Mouse (Mus musculus) Patski (cell line): ENCODE data around the gene Tgfb1. TPM values are rescaled to one million over a fixed set of nuclear protein-coding genes. Genes with fewer than 3 reads are reported as not detected.

ENCODE experiments used
- ATAC-seq: fragments of 100-300 bp; one replicate; pipeline ENCODE4 v1.8.0; 2021
- CTCF ChIA-PET: fragments of 350-600 bp; sonication (Branson Sonifier 250); formaldehyde crosslinking; loops from one replicate; lab custom pipeline; 2022; ENCODE audit warnings: inconsistent platforms; lab: Charles Lee
- POLR2A ChIA-PET: fragments of 350-600 bp; sonication (Branson Sonifier 250); formaldehyde crosslinking; loops from one replicate; lab custom pipeline; 2022; ENCODE audit warnings: antibody characterized with exemption, inconsistent platforms; lab: Charles Lee
- DNase-seq: peaks from one replicate; pipeline ENCODE4 v3.0.0-alpha.2; 2011; ENCODE audit warnings: low read depth, low spot score
- H3K27me3 ChIP-seq: fragments of 371-371 bp; one replicate; pipeline ENCODE4 v1.5.1; 2021
- CTCF ChIP-seq: fragments of 100-300 bp; IDR thresholded peaks from one replicate; pipeline ENCODE4 v1.5.1; 2021
- in situ Hi-C: fragments of 300-500 bp; cut with MboI; formaldehyde crosslinking; loops from 3 replicates; pipeline ENCODE4 v1.11.1; 2018; ENCODE audit warnings: low pct_unique_long_range_greater_than_20kb, mixed read lengths
- polyA plus RNA-seq: library from polyadenylated mRNA; unstranded; gene quantifications from one replicate; pipeline ENCODE4 v1.2.3, GENCODE M21; 2021

The Tgfb1 gene
- polyA plus RNA-seq, 1 experiment from 2014 or later, result 29.7 TPM

GRCm38 (mm10) chr7:25729862-25730261 is 43.1 kb downstream of the Tgfb1 start:
- H3K27me3 ChIP-seq, result no peaks in the 10 kb centered on the region
- CTCF ChIA-PET, result interaction anchor here (1.3 kb wide), 1 partner anchor 15 kb away, joined by 5 read pairs; no protein-coding TSS in a partner anchor
- ATAC-seq (no peak), DNase-seq (no peak)
- no peak for TF ChIP-seq CTCF
- in situ Hi-C loops, result loop anchor here (10.0 kb wide), 1 partner anchor 175 kb away; no protein-coding TSS in a partner anchor
- POLR2A ChIA-PET, result no interaction called here

GRCm38 (mm10) chr7:25731294-25732055 is 44.7 kb downstream of the Tgfb1 start:
- ChIA-PET POLR2A (interaction anchor here (0.6 kb wide), 1 partner anchor 16 kb away, joined by 3 read pairs; no protein-coding TSS in a partner anchor), CTCF (interaction anchor here (0.9 to 1.7 kb wide), 6 partner anchors 12 to 74 kb away, joined by 3 to 7 read pairs (median 4); no protein-coding TSS in a partner anchor)
- DNase-seq, result no peak
- in situ Hi-C loops, result no loop called here
- H3K27me3 ChIP-seq, result no peaks in the 10 kb centered on the region
- TF ChIP-seq CTCF, result no peak
- no peak for ATAC-seq

- in situ Hi-C loops, result no loop called here
- no peak for ATAC-seq
- ChIA-PET CTCF (interaction anchor here (0.5 kb wide), 1 partner anchor 15 kb away, joined by 3 read pairs; no protein-coding TSS in a partner anchor), POLR2A (interaction anchor here (0.5 kb wide), 1 partner anchor 19 kb away, joined by 3 read pairs; the partner anchor contains the start of gene Hnrnpul1)
- TF ChIP-seq CTCF, result no peak
- H3K27me3 ChIP-seq, result no peaks in the 10 kb centered on the region
- no peak for DNase-seq
These were observed 48.2 kb downstream of the Tgfb1 start for GRCm38 (mm10) chr7:25734991-25735390.

- DNase-seq (no peak), ATAC-seq (no peak)
- in situ Hi-C loops, result no loop called here
- POLR2A ChIA-PET, result no interaction called here
- H3K27me3 ChIP-seq, result no peaks in the 10 kb centered on the region
- CTCF ChIA-PET, result interaction anchor here (0.9 to 1.8 kb wide), 10 partner anchors 8 to 75 kb away, joined by 3 to 8 read pairs (median 4); no protein-coding TSS in a partner anchor
- TF ChIP-seq CTCF, result peak; percentile 60
These were observed 50.1 kb downstream of the Tgfb1 start for GRCm38 (mm10) chr7:25736920-25737319.

GRCm38 (mm10) chr7:25738277-25738676 is 51.5 kb downstream of the Tgfb1 start:
- no peak for TF ChIP-seq CTCF
- DNase-seq (no peak), ATAC-seq (no peak)
- ChIA-PET POLR2A (no interaction called here), CTCF (no interaction called here)
- in situ Hi-C loops, result no loop called here
- H3K27me3 ChIP-seq, result no peaks in the 10 kb centered on the region

GRCm38 (mm10) chr7:25746844-25747243 is 60.0 kb downstream of the Tgfb1 start:
- in situ Hi-C loops, result no loop called here
- ATAC-seq, result no peak
- no peak for TF ChIP-seq CTCF
- ChIA-PET CTCF (interaction anchor here (1.0 kb wide), 1 partner anchor 9 kb away, joined by 3 read pairs; no protein-coding TSS in a partner anchor), POLR2A (interaction anchor here (1.5 kb wide), 1 partner anchor 15 kb away, joined by 3 read pairs; no protein-coding TSS in a partner anchor)
- DNase-seq, result no peak
- H3K27me3 ChIP-seq, result no peaks in the 10 kb centered on the region

GRCm38 (mm10) chr7:25753076-25753475 is 66.3 kb downstream of the Tgfb1 start:
- ChIA-PET POLR2A (no interaction called here), CTCF (interaction anchor here (3.2 kb wide), 1 partner anchor 52 kb away, joined by 22 read pairs; no protein-coding TSS in a partner anchor)
- in situ Hi-C loops, result no loop called here
- no peaks in the 10 kb centered on the region for H3K27me3 ChIP-seq
- TF ChIP-seq CTCF, result no peak
- ATAC-seq (no peak), DNase-seq (no peak)

- ATAC-seq, result peak; percentile 0
- POLR2A ChIA-PET, result interaction anchor here (0.6 to 1.2 kb wide), 3 partner anchors 18 to 103 kb away, joined by 3 to 5 read pairs (median 3); no protein-coding TSS in a partner anchor
These were observed 67.0 kb downstream of the Tgfb1 start for GRCm38 (mm10) chr7:25753643-25754438.

GRCm38 (mm10) chr7:25754439-25754737 is 67.6 kb downstream of the Tgfb1 start:
- POLR2A ChIA-PET, result interaction anchor here (0.6 to 1.2 kb wide), 3 partner anchors 19 to 103 kb away, joined by 3 to 5 read pairs (median 3); no protein-coding TSS in a partner anchor
- no peak for TF ChIP-seq CTCF
- ATAC-seq (peak; percentile 3), DNase-seq (no peak)
- CTCF ChIA-PET, result interaction anchor here (0.9 to 3.2 kb wide), 2 partner anchors 10 to 51 kb away, joined by 3 to 22 read pairs; no protein-coding TSS in a partner anchor
- no peaks in the 10 kb centered on the region for H3K27me3 ChIP-seq
- in situ Hi-C loops, result no loop called here

More at GRCm38 (mm10) chr7:25753643-25754438, 67.0 kb downstream of the Tgfb1 start:
- CTCF ChIA-PET, result interaction anchor here (0.9 to 3.2 kb wide), 2 partner anchors 9 to 51 kb away, joined by 3 to 22 read pairs; no protein-coding TSS in a partner anchor
- H3K27me3 ChIP-seq, result no peaks in the 10 kb centered on the region
- DNase-seq, result no peak
- no peak for TF ChIP-seq CTCF
- in situ Hi-C loops, result no loop called here

Other genes with a start within 250 kb of the Tgfb1 start
- 1.2 TPM for gene Ceacam1, start 209.4 kb upstream of the Tgfb1 start, polyA plus RNA-seq
- 0.28 TPM for gene Ceacam2, start 147.1 kb upstream of the Tgfb1 start, polyA plus RNA-seq
- not detected for gene Erich4, start 71.1 kb upstream of the Tgfb1 start, polyA plus RNA-seq
- 43.3 TPM for gene Dmac2, start 67.6 kb upstream of the Tgfb1 start, polyA plus RNA-seq
- 0.23 TPM for gene B3gnt8, start 60.3 kb upstream of the Tgfb1 start, polyA plus RNA-seq
- 72.5 TPM for gene Bckdha, start 28.0 kb upstream of the Tgfb1 start, polyA plus RNA-seq
- 32.9 TPM for gene Exosc5, start 27.8 kb upstream of the Tgfb1 start, polyA plus RNA-seq
- gene Tmem91, start 11.8 kb upstream of the Tgfb1 start, polyA plus RNA-seq, result 0.49 TPM
- 40.2 TPM for gene B9d2, start 6.2 kb upstream of the Tgfb1 start, polyA plus RNA-seq
- gene Ccdc97, start 32.1 kb downstream of the Tgfb1 start, polyA plus RNA-seq, result 33.7 TPM
- gene Hnrnpul1, start 67.8 kb downstream of the Tgfb1 start, polyA plus RNA-seq, result 123 TPM
- 473 TPM for gene Axl, start 101.7 kb downstream of the Tgfb1 start, polyA plus RNA-seq
- gene Cyp2s1, start 129.9 kb downstream of the Tgfb1 start, polyA plus RNA-seq, result 0.42 TPM
- gene Cyp2b10, start 210.6 kb downstream of the Tgfb1 start, polyA plus RNA-seq, result not detected